Mouse (Mus musculus) ovary, adult 10 weeks (tissue): Measurements from ENCODE around the gene Vps13c. TPM values are rescaled to one million over a fixed set of nuclear protein-coding genes. Genes with fewer than 3 reads are reported as not detected.

Experiments
- polyA plus RNA-seq: library from polyadenylated mRNA; stranded (reverse); fragments of 350-450 nt; fragmentation: Illumina TruSeq; extraction: RNeasy Lipid Tissue Mini Kit (QIAGEN cat#74804); gene quantifications from one replicate; pipeline ENCODE4 v1.2.3, GENCODE M21; 2014

The Vps13c gene
- 37.1 TPM for polyA plus RNA-seq

DNA sequence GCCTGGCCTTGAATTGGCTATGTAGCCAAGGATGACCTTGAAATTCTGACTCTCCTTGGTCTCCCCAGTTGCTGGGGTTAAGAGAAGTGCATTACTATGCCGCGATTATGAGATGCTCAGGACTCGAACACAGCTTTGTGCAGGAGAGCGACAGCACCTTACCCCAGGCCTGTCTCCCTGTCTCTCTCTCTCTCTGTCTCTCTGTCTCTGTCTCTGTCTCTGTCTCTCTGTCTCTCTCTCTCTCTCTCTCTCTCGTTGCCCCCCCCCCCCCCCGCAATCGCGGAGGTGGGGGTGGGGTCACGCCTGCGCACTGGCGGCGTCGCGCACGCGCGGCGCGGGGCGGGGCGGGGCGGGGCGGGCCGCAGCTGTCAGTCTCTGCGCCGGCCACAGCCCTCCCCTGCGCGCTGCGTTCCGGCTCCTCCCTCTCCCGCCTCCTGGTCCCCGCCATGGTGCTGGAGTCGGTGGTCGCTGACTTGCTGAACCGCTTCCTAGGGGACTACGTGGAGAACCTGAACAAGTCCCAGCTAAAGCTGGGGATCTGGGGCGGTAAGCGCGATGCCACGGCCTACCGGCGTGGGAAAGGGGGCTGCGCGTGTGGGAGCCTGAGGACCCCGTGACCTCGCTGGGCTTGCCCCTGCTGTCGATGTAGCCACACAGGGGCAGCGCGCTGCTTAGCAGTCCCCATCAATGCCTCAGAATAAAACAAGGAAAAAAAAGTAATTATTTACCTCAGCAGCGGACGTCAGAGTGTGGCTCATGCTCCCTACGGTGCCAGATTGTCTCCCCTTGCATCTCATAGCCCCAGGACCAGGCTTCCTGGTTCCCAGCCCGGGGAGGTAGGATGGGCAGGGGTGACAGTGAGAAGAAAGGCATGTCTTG, at the start of gene Vps13c:
TSS of gene Vps13c (plus strand) at position 416 of the 879 bp plus-strand sequence.

DNA sequence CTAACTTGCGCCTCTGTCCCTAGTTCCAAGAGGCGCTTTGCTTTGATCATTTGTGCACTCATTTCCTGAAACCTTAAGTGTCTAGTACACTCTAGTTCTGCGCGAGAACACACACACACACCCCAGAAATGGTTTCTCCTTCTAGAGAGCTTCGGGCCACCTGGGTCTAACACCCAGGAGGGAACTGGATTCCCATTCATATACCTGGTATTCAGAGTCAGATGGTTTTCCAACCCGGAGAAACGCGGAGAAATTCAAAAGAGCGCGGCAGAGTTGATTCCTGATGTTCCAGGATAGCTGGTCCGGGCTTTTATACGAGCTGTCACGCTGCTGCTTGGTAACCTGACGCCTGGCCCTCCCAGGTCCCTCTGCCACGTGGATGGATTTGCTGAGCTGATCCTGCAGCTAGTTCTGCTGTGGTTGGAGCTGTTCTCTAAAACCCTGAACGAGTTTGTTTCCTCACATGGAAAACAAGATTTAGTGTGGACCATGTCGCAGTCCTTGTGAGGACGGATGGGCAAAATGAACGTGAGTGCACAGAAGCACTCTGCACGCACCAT, 8.1 kb upstream of the Vps13c start, which contains the start of gene C2cd4a:
TSS of gene C2cd4a (minus strand) at position 285 of the 560 bp plus-strand sequence.

Other genes with a start within 250 kb of the Vps13c start
- not detected for gene C2cd4b, start 81.0 kb upstream of the Vps13c start, polyA plus RNA-seq
- not detected for gene C2cd4a, start 8.1 kb upstream of the Vps13c start, polyA plus RNA-seq